Comparison of ENCODE assay signal across 8 mouse cellular contexts in the genomic region with DNA sequence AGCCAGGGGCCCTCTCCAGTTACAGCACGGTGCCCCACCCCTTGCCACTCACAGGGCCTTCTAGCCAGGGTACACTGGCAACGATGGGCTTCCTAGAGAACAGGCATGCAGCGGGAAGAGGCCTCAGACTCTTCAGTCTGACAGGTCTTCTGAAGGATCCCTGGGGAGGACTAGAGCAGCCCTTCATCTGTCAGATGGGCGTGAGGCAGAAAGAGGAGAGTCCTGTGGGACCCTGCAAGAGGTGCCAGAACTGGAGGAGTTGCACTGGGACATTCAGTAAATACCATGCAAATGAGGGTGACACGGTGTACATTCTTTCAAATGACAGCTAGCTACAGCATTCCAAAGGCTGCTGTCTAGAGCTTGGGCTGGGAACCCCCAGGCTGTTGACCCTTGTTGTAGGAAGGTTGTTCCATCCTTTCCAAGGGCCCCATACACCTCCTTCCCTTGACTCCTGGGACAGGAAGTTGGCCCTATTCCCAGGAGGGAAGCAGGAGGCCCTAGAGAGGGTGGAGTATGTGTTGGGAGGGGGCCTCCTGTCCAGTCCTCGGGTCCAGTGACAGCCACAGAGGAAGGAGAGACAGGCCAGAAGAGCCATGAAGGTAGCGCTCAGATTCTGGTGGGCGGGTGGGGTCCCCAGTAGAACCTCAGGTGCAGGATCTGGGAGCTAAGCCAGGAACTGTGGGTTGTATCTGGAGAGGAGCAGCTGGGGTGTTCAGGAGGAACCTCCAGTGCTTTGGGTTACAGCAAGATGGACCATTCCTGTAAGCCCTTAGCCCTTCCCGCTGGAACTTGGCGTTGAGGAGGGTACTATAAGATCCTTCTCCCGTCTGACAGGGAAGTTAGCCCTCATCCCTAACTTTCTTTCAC. TPM values are rescaled to one million over a fixed set of nuclear protein-coding genes. Genes with fewer than 3 reads are reported as not detected.
DNase-seq lines count a peak whose midpoint lies in the region.

No protein-coding gene starts in this region.

- H3K27me3 ChIP-seq in heart, embryonic 10.5 days (ENCODE audit: insufficient read depth, poor library complexity, severe bottlenecking), result peaks cover 19% of the 10 kb centered on the region

- WGBS in heart, embryonic 10.5 days, result 25% methylated on average over 11 of the region's 11 CpGs

- peak overlapping the region; percentile 93 for H3K27ac ChIP-seq in heart, embryonic 10.5 days

- H3K36me3 ChIP-seq in heart, embryonic 10.5 days, result peaks cover 15% of the 10 kb centered on the region; the same call in 1 of the 2 replicates

- H3K9me3 ChIP-seq in heart, embryonic 10.5 days, result no peaks in the 10 kb centered on the region

- peak overlapping the region; percentile 72 for H3K4me3 ChIP-seq in heart, embryonic 10.5 days

- H3K4me1 ChIP-seq in heart, embryonic 10.5 days, result peaks cover 94% of the 10 kb centered on the region

- peak; percentile 75 for DNase-seq in adrenal gland, adult 2 months
- DNase-seq in adrenal gland, postnatal 4 days (ENCODE audit: low spot score in 2 of 2), result no peak
- peak; percentile 35 for DNase-seq in brain, adult 2 months (ENCODE audit: low read depth, low spot score)
- DNase-seq in heart, embryonic 10.5 days (ENCODE audit: low spot score), result no peak
- DNase-seq in kidney, adult 9 months, result peak; percentile 88
- DNase-seq in lung, postnatal 10 days, result peak; percentile 85
- DNase-seq in right cerebral cortex, adult 18-20 months, result no peak
- no peak for DNase-seq in left cerebral cortex, adult 18-20 months (ENCODE audit: low spot score in 2 of 2)

RNA-seq across cellular contexts. Expression of gene Tns2, which starts 1.7 kb away (rescaled TPM):
- 10 to 100 TPM; 75.2 to 91.8 TPM for total RNA-seq in adrenal gland, adult 2 months (2021)
- polyA plus RNA-seq in adrenal gland, adult 2 months (2012; rRNA removed), result 101 and 107 TPM in 2 replicates
- total RNA-seq in adrenal gland, postnatal 4 days (2021), result 10 to 100 TPM; 60.9 to 63.6 TPM
- polyA plus RNA-seq in heart, embryonic 10.5 days (2016; fragmentation: Nextera tagmentation; extraction: Ambion mirVana), result 19.8 and 19.9 TPM in 2 replicates
- total RNA-seq in left cerebral cortex, adult 18-20 months (2021), result 10 to 100 TPM; 16.0 to 21.8 TPM

RNA-seq across cellular contexts. Expression of gene Eif4b, which starts 28.3 kb away (rescaled TPM):
- 100 to 1,000 TPM; 230 to 238 TPM for total RNA-seq in adrenal gland, adult 2 months (2021)
- polyA plus RNA-seq in adrenal gland, adult 2 months (2012; rRNA removed), result 28.8 and 43.7 TPM in 2 replicates
- total RNA-seq in adrenal gland, postnatal 4 days (2021), result 100 to 1,000 TPM; 352 to 356 TPM
- polyA plus RNA-seq in heart, embryonic 10.5 days (2016; fragmentation: Nextera tagmentation; extraction: Ambion mirVana), result 85.5 and 99.6 TPM in 2 replicates
- 100 to 1,000 TPM; 173 to 179 TPM for total RNA-seq in left cerebral cortex, adult 18-20 months (2021)

RNA-seq across cellular contexts. Expression of gene Spryd3, which starts 34.1 kb away (rescaled TPM):
- 10 to 100 TPM; 27.4 to 48.9 TPM for total RNA-seq in adrenal gland, adult 2 months (2021)
- polyA plus RNA-seq in adrenal gland, adult 2 months (2012; rRNA removed), result 38.3 and 48.4 TPM in 2 replicates
- total RNA-seq in adrenal gland, postnatal 4 days (2021), result 10 to 100 TPM; 32.5 to 35.9 TPM
- 19.0 and 19.4 TPM in 2 replicates for polyA plus RNA-seq in heart, embryonic 10.5 days (2016; fragmentation: Nextera tagmentation; extraction: Ambion mirVana)
- 100 to 1,000 TPM; 153 to 163 TPM for total RNA-seq in left cerebral cortex, adult 18-20 months (2021)

RNA-seq across cellular contexts. Expression of gene Igfbp6, which starts 42.3 kb away (rescaled TPM):
- total RNA-seq in adrenal gland, adult 2 months (2021), result 10 to 100 TPM; 37.7 to 71.0 TPM
- 65.0 and 78.9 TPM in 2 replicates for polyA plus RNA-seq in adrenal gland, adult 2 months (2012; rRNA removed)
- total RNA-seq in adrenal gland, postnatal 4 days (2021), result 10 to 100 TPM; 33.9 to 34.4 TPM
- 0.64 and 0.67 TPM in 2 replicates for polyA plus RNA-seq in heart, embryonic 10.5 days (2016; fragmentation: Nextera tagmentation; extraction: Ambion mirVana)
- total RNA-seq in left cerebral cortex, adult 18-20 months (2021), result 10 to 100 TPM; 60.2 to 61.6 TPM

RNA-seq across cellular contexts. Expression of gene Soat2, which starts 48.4 kb away (rescaled TPM):
- total RNA-seq in adrenal gland, adult 2 months (2021), result under 1 TPM; 0.35 to 0.49 TPM
- 0.88 and 0.92 TPM in 2 replicates for polyA plus RNA-seq in adrenal gland, adult 2 months (2012; rRNA removed)
- 1 to 10 TPM in 1 of 2 experiments, under 1 TPM in 1; 0.78 to 3.8 TPM for total RNA-seq in adrenal gland, postnatal 4 days (2021)
- 2.0 and 7.9 TPM in 2 replicates for polyA plus RNA-seq in heart, embryonic 10.5 days (2016; fragmentation: Nextera tagmentation; extraction: Ambion mirVana)
- total RNA-seq in left cerebral cortex, adult 18-20 months (2021), result under 1 TPM in 1 of 2 experiments, not detected in 1; 0.30 TPM

Comparison
In these comparisons a context has a peak if more than half of its experiments do, and no peak if none do; other contexts are left out.
1. DNase-seq: peak in adrenal gland, adult 2 months (single experiment), brain, adult 2 months (single experiment), kidney, adult 9 months (single experiment) and lung, postnatal 10 days (single experiment); none in adrenal gland, postnatal 4 days (0 of 2), heart, embryonic 10.5 days (single experiment), right cerebral cortex, adult 18-20 months (single experiment) and left cerebral cortex, adult 18-20 months (0 of 2).